Mouse (Mus musculus) adrenal gland, postnatal 4 days (tissue): ENCODE data around the gene Olfr1179. TPM values are rescaled to one million over a fixed set of nuclear protein-coding genes. Genes with fewer than 3 reads are reported as not detected.
"Not testable (repeated sequence)": the region's sequence is repeated elsewhere in the genome, so short reads cannot be mapped to it uniquely, and the experiment has no call there.

Experiments used
- DNase-seq, 2 experiments: peaks; one replicate each; pipeline ENCODE4 v3.0.0; 2021 to 2022; ENCODE audit warnings: low spot score in 2 of 2, mixed read lengths in 2 of 2
- long read RNA-seq, 2 experiments: library from polyadenylated mRNA; stranded (forward); transcript quantifications; one replicate each; pipeline ENCODE4 v2.0.0; 2021
- total RNA-seq, 2 experiments: library from RNA; stranded (reverse); gene quantifications; 2 replicates each; pipeline ENCODE4 v1.2.3; 2021

The Olfr1179 gene
- not detected for total RNA-seq
- long read RNA-seq, experiment 1 = 0 reads
- long read RNA-seq, experiment 2 = 0 reads

DNA sequence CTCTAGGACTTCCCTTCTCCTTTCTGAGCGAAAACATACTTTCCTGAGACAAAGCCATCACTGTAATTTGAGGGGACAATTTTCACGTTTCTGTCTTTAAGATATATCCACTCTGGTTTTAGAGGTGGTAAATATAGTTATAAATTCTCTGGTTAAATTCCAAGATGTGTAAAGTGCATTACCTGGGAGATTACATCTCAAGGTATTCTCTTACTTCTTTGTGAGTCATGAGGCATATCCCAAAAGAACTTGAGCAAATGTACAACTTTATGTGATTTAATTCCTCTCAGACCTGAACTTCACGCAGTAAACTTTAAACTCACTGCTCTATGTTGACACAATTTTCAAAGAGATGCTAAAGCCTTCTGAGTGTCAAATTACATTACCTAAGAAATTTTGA is at the start of gene Olfr1179:
TSS of gene Olfr1179 (minus strand) at position 101 of the 400 bp plus-strand sequence.
- DNase-seq = no peak

- DNase-seq = not testable (repeated sequence)
These were observed 48.3 kb upstream of the Olfr1179 start, which contains the start of gene Olfr1183 for GRCm38 (mm10) chr2:88454567-88454966. Olfr1183 (plus strand) TSS chr2:88454867.

DNA sequence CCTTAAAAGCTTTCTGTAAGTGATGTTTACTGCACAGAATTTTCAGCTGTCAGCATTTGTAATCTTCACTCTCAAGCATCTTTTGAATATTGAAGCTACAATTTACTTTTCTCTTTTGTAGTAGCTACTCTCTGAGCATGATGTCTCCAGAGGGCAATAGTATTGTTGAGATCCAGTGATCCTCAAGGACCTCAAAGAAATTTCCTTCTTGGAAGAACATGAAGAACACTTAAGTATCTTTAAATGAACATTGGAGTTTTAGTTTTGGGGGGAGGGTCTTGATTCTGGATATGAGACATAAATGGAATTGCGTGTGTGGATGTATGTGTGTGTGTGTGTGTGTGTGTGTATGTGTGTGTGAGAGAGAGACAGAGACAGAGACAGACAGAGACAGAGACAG is 42.8 kb upstream of the Olfr1179 start, which contains the start of gene Gm13757:
TSS of gene Gm13757 (minus strand) at position 101 of the 400 bp plus-strand sequence.
- no peak for DNase-seq

GRCm38 (mm10) chr2:88426071-88426470 is 19.8 kb upstream of the Olfr1179 start, which contains the start of gene Olfr1181:
Olfr1181 (minus strand) TSS chr2:88426171.
- DNase-seq = no peak

DNA sequence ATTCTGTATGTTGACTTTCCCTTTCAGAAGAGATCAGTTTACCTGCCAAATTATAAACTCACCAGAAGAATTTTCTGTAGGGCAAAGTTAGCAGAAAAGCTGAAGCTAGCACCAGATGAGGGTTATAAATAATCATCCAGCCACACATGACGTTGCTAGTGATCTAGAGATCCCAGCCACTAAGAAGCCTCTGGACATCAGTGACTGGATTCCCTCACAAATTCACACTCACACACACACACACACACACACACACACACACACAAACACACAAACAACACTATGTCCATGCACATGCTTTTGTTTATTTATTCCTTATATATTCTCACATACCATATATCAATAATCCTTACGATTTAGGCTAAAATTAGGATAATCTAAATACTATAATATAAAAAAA is 12.8 kb upstream of the Olfr1179 start, which contains the start of gene Olfr1180:
TSS of gene Olfr1180 (minus strand) at position 101 of the 400 bp plus-strand sequence.
- DNase-seq = no peak

GRCm38 (mm10) chr2:88386762-88387161 is 19.5 kb downstream of the Olfr1179 start, which contains the start of gene Olfr1178:
Olfr1178 (plus strand) TSS chr2:88387062.
- no peak for DNase-seq

- no peak for DNase-seq
These were observed 49.9 kb downstream of the Olfr1179 start for GRCm38 (mm10) chr2:88356304-88356703.

Other genes with a start within 250 kb of the Olfr1179 start
- gene Olfr1168, start 224.6 kb downstream of the Olfr1179 start, total RNA-seq = not detected
- not detected for gene Olfr1170, start 178.1 kb downstream of the Olfr1179 start, total RNA-seq
- not detected for gene Olfr1173, start 126.6 kb downstream of the Olfr1179 start, total RNA-seq
- not detected for gene Olfr1174-ps, start 91.3 kb downstream of the Olfr1179 start, total RNA-seq
- gene Olfr1175-ps, start 79.2 kb downstream of the Olfr1179 start, total RNA-seq = not detected
- gene Olfr1176, start 69.7 kb downstream of the Olfr1179 start, total RNA-seq = not detected
- not detected for gene Olfr1177-ps, start 60.0 kb downstream of the Olfr1179 start, total RNA-seq
- not detected for gene Olfr1178, start 19.4 kb downstream of the Olfr1179 start, total RNA-seq
- gene Olfr1180, start 12.7 kb upstream of the Olfr1179 start, total RNA-seq = not detected
- not detected for gene Olfr1181, start 19.7 kb upstream of the Olfr1179 start, total RNA-seq
- gene Gm13757, start 42.7 kb upstream of the Olfr1179 start, total RNA-seq = not detected
- not detected for gene Olfr1183, start 48.4 kb upstream of the Olfr1179 start, total RNA-seq
- not detected for gene Olfr1184, start 77.1 kb upstream of the Olfr1179 start, total RNA-seq
- not detected for gene Olfr1185-ps1, start 86.9 kb upstream of the Olfr1179 start, total RNA-seq
- gene Olfr1186, start 112.1 kb upstream of the Olfr1179 start, total RNA-seq = not detected
- not detected for gene Olfr1188, start 150.5 kb upstream of the Olfr1179 start, total RNA-seq
- not detected for gene Olfr1189, start 180.0 kb upstream of the Olfr1179 start, total RNA-seq
- under 1 TPM in 1 of 2 experiments, not detected in 1; 0.06 TPM for gene Olfr1191-ps1, start 234.1 kb upstream of the Olfr1179 start, total RNA-seq
- gene Olfr1192-ps1, start 242.1 kb upstream of the Olfr1179 start, total RNA-seq = not detected